Mouse (Mus musculus): ENCODE measurements around the gene Urad. TPM values are rescaled to one million over a fixed set of nuclear protein-coding genes. Genes with fewer than 3 reads are reported as not detected.

The Urad gene
- polyA plus RNA-seq, 1 experiment from 2014 or later: not detected

DNA sequence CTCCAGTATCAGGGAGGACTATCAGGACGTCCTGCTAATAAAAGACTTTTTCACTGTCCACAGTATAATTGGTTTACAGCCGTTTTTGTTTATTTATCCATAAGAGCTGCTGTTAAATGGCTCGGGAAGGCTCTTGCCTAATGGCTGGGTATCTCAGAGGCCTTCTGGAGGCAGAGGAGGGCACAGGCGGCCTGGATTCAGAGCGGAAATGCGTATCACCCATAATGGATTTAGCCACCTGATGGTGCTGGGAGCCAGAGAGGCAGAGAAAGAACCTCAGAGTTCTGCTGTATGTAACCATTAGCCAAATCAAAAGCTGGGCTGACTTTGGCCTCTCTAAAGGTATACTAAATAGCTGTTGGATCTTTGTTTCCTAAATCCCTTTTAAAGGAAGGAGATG, 54.8 kb downstream of the Urad start:
- H3K4me2 ChIP-seq (ENCODE audit: low read length): no peak overlapping the region
- ATAC-seq (replicated peaks; ENCODE audit: low FRiP score, low read depth) (no peak), DNase-seq (ENCODE audit: low spot score) (no peak)
- H3K9ac ChIP-seq (ENCODE audit: low read depth, low read length): no peak overlapping the region
- no peaks in the 10 kb centered on the region for H3K36me3 ChIP-seq (ENCODE audit: insufficient read depth, low read length)
- peaks cover 82% of the 10 kb centered on the region for H3K27me3 ChIP-seq (ENCODE audit: insufficient read depth, low read length)
- WGBS: 8% methylated on average over 6 of the region's 6 CpGs
- H3K9me3 ChIP-seq (replicated peaks; ENCODE audit: low read length): no peaks in the 10 kb centered on the region
- no peak overlapping the region for H3K4me3 ChIP-seq (replicated peaks; ENCODE audit: low read depth, low read length)
- H3K27ac ChIP-seq: no peak overlapping the region
- H3K4me1 ChIP-seq (replicated peaks; ENCODE audit: insufficient read depth, low read length): no peaks in the 10 kb centered on the region
- TF ChIP-seq CTCF (IDR thresholded peaks at IDR 0.05; ENCODE audit: low read depth): no peak

Small RNA genes lying within 50 kb of the gene (microRNA-seq; reads per million reads assigned to microRNA genes)
- gene Mir7k: not detected

Other genes with a start within 250 kb of the Urad start
- 11.8 and 12.4 TPM in 2 replicates for gene Lnx2, start 245.9 kb downstream of the Urad start, polyA plus RNA-seq (2015; fragmentation: Nextera tagmentation; extraction: Ambion mirVana)
- gene Polr1d, start 245.4 kb downstream of the Urad start, polyA plus RNA-seq (2015; fragmentation: Nextera tagmentation; extraction: Ambion mirVana): 161 TPM in 2 replicates
- gene Gsx1, start 133.7 kb downstream of the Urad start, polyA plus RNA-seq (2015; fragmentation: Nextera tagmentation; extraction: Ambion mirVana): not detected in 2 replicates
- gene Pdx1, start 52.5 kb downstream of the Urad start, polyA plus RNA-seq (2015; fragmentation: Nextera tagmentation; extraction: Ambion mirVana): not detected in 2 replicates
- not detected in 2 replicates for gene Cdx2, start 15.2 kb downstream of the Urad start, polyA plus RNA-seq (2015; fragmentation: Nextera tagmentation; extraction: Ambion mirVana)
- gene Flt3, start 78.0 kb upstream of the Urad start, polyA plus RNA-seq (2015; fragmentation: Nextera tagmentation; extraction: Ambion mirVana): 0.06 and 0.08 TPM in 2 replicates
- 62.5 and 69.9 TPM in 2 replicates for gene Pan3, start 107.7 kb upstream of the Urad start, polyA plus RNA-seq (2015; fragmentation: Nextera tagmentation; extraction: Ambion mirVana)

Data from kidney, postnatal 0 days (tissue).